ENCODE assay signal across 25 mouse cellular contexts in the genomic region with DNA sequence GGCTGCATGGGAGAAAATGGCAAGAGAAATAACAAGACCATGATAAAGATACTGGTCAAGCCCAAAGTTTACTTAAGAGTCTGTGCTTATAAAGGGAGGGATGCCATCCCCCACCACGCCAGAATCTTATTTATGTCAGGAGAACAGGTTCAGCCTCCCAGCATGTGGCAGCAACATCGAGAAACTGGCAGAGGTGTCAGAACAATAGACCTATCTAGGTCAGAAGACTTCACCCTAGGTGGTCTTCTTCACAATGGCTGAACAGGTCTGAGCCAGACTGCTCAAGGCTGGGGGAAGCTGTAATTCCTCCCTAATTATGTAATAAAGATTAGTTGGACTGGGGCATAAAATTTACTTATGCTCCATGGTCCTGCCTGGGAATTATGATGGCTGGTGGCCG.
DNase-seq lines count a peak whose midpoint lies in the region; ATAC-seq and TF ChIP-seq lines count a peak whose summit lies in the region.
"Had no signal": no experiment of that assay in that cellular context is flagged by ENCODE, and none has a peak within 500 bp of the region (broad histone marks: within the 10 kb centered on the region; RNA-seq: fewer than 3 reads in every experiment).

No protein-coding gene starts in this region.

- TF ChIP-seq POLR2A in ES-Bruce4 (IDR thresholded peaks at IDR 0.05; ENCODE audit: insufficient read depth, low read length): no peak

- H3K4me1 ChIP-seq in embryonic facial prominence, embryonic 14.5 days (ENCODE audit: control insufficient read depth, insufficient read depth, low read length): no peaks in the 10 kb centered on the region
- H3K4me1 ChIP-seq in embryonic facial prominence, embryonic 10.5 days: no peaks in the 10 kb centered on the region
- peaks cover 1% of the 10 kb centered on the region for H3K4me1 ChIP-seq in ES-Bruce4 (ENCODE audit: control insufficient read depth, insufficient read depth, low read length)
- no peaks in the 10 kb centered on the region for H3K4me1 ChIP-seq in liver, postnatal 0 days (ENCODE audit: insufficient read depth)
- H3K4me1 ChIP-seq: embryonic facial prominence, embryonic 15.5 days; heart, embryonic 10.5 days; heart, embryonic 13.5 days; hindbrain, embryonic 15.5 days had no signal

- no peak overlapping the region for H3K27ac ChIP-seq in embryonic facial prominence, embryonic 14.5 days (replicated peaks; ENCODE audit: low read depth, low read length)
- H3K27ac ChIP-seq in embryonic facial prominence, embryonic 10.5 days (replicated peaks): no peak overlapping the region
- H3K27ac ChIP-seq in ES-Bruce4 (ENCODE audit: insufficient read depth, low read length): peak overlapping the region; percentile 92
- H3K27ac ChIP-seq in liver, postnatal 0 days (ENCODE audit: low read depth): no peak overlapping the region
- H3K27ac ChIP-seq: embryonic facial prominence, embryonic 15.5 days; heart, adult 2 months; heart, embryonic 10.5 days; heart, embryonic 13.5 days; hindbrain, embryonic 15.5 days had no signal

- no peaks in the 10 kb centered on the region for H3K36me3 ChIP-seq in embryonic facial prominence, embryonic 14.5 days (ENCODE audit: control insufficient read depth, insufficient read depth, low read length)
- H3K36me3 ChIP-seq in embryonic facial prominence, embryonic 10.5 days (replicated peaks): no peaks in the 10 kb centered on the region
- no peaks in the 10 kb centered on the region for H3K36me3 ChIP-seq in ES-Bruce4 (ENCODE audit: control insufficient read depth, insufficient read depth, low read length, poor library complexity, severe bottlenecking)
- H3K36me3 ChIP-seq in liver, postnatal 0 days (replicated peaks; ENCODE audit: insufficient read depth, low read length): no peaks in the 10 kb centered on the region
- H3K36me3 ChIP-seq: embryonic facial prominence, embryonic 15.5 days; heart, embryonic 10.5 days; heart, embryonic 13.5 days; hindbrain, embryonic 15.5 days had no signal

- peak; percentile 2 for DNase-seq in embryonic facial prominence, embryonic 14.5 days (ENCODE audit: low spot score)
- no peak for DNase-seq in embryonic facial prominence, embryonic 10.5 days (ENCODE audit: low spot score)
- DNase-seq in R1 (ENCODE audit: low read depth, low spot score): peak; percentile 95
- peak; percentile 68 for DNase-seq in retina, postnatal 1 day
- DNase-seq in liver, postnatal 0 days: no peak
- DNase-seq in kidney, postnatal 4 days: no peak
- DNase-seq: adrenal gland, adult 8-10 months; adrenal gland, postnatal 25 days; cerebellum, adult 11-12 months; cerebellum, adult 8-10 months; cerebellum, postnatal 10 days; cerebellum, postnatal 36 days; embryo, embryonic 11 days; forebrain, postnatal 0 days; gastrocnemius, postnatal 10 days; gastrocnemius, postnatal 36 days; heart, adult 2 months; heart, postnatal 14 days; heart, postnatal 4 days had no signal

- TF ChIP-seq CTCF in ES-Bruce4 (IDR thresholded peaks at IDR 0.05; ENCODE audit: low read depth, low read length): no peak
- TF ChIP-seq CTCF in liver, postnatal 0 days (IDR thresholded peaks at IDR 0.05; ENCODE audit: low read depth): no peak

- peak; percentile 85 for TF ChIP-seq EP300 in ES-Bruce4 (IDR thresholded peaks at IDR 0.05; ENCODE audit: insufficient read depth, low read depth, low read length)
- TF ChIP-seq EP300 in liver, postnatal 0 days (IDR thresholded peaks at IDR 0.05; ENCODE audit: low read depth): no peak

- WGBS in embryonic facial prominence, embryonic 14.5 days: 31% methylated on average over 3 of the region's 3 CpGs
- 34% methylated on average over 3 of the region's 3 CpGs for WGBS in embryonic facial prominence, embryonic 10.5 days
- WGBS in liver, postnatal 0 days (ENCODE audit: insufficient replicate concordance): 48% methylated on average over 3 of the region's 3 CpGs

- no peak for ATAC-seq in embryonic facial prominence, embryonic 14.5 days (ENCODE audit: low read depth)
- no peak for ATAC-seq in liver, postnatal 0 days
- ATAC-seq: forebrain, embryonic 14.5 days; forebrain, postnatal 0 days had no signal

- no peak overlapping the region for H3K9ac ChIP-seq in embryonic facial prominence, embryonic 14.5 days (ENCODE audit: low read depth, low read length)
- H3K9ac ChIP-seq in ES-Bruce4 (ENCODE audit: low read depth, poor library complexity, severe bottlenecking): no peak overlapping the region
- no peak overlapping the region for H3K9ac ChIP-seq in liver, postnatal 0 days (replicated peaks)
- H3K9ac ChIP-seq: embryonic facial prominence, embryonic 15.5 days; forebrain, postnatal 0 days; heart, embryonic 13.5 days; hindbrain, embryonic 15.5 days had no signal

- no peaks in the 10 kb centered on the region for H3K27me3 ChIP-seq in embryonic facial prominence, embryonic 14.5 days (replicated peaks; ENCODE audit: control insufficient read depth, insufficient read depth, low read length)
- H3K27me3 ChIP-seq in embryonic facial prominence, embryonic 10.5 days (replicated peaks; ENCODE audit: low read depth, poor library complexity, severe bottlenecking): no peaks in the 10 kb centered on the region
- H3K27me3 ChIP-seq in ES-Bruce4 (ENCODE audit: control insufficient read depth, insufficient read depth, low read length, poor library complexity, severe bottlenecking): no peaks in the 10 kb centered on the region
- no peaks in the 10 kb centered on the region for H3K27me3 ChIP-seq in liver, postnatal 0 days (ENCODE audit: insufficient read depth, low read length)
- H3K27me3 ChIP-seq: embryonic facial prominence, embryonic 15.5 days; heart, embryonic 13.5 days; hindbrain, embryonic 15.5 days had no signal

- H3K4me2 ChIP-seq in embryonic facial prominence, embryonic 14.5 days (ENCODE audit: low read depth, low read length): no peak overlapping the region
- no peak overlapping the region for H3K4me2 ChIP-seq in liver, postnatal 0 days (ENCODE audit: low read depth, low read length)
- H3K4me2 ChIP-seq: embryonic facial prominence, embryonic 15.5 days; heart, embryonic 13.5 days; hindbrain, embryonic 15.5 days had no signal

- H3K9me3 ChIP-seq in embryonic facial prominence, embryonic 14.5 days (ENCODE audit: control insufficient read depth, low read length): no peaks in the 10 kb centered on the region
- H3K9me3 ChIP-seq in embryonic facial prominence, embryonic 10.5 days: no peaks in the 10 kb centered on the region
- H3K9me3 ChIP-seq in ES-Bruce4 (replicated peaks; ENCODE audit: control insufficient read depth, insufficient read depth, low read length, poor library complexity, severe bottlenecking): no peaks in the 10 kb centered on the region
- H3K9me3 ChIP-seq in liver, postnatal 0 days (ENCODE audit: low read length): no peaks in the 10 kb centered on the region
- H3K9me3 ChIP-seq: embryonic facial prominence, embryonic 15.5 days; heart, embryonic 10.5 days; heart, embryonic 13.5 days; hindbrain, embryonic 15.5 days had no signal

- H3K4me3 ChIP-seq in embryonic facial prominence, embryonic 14.5 days (ENCODE audit: low read depth, low read length): no peak overlapping the region
- H3K4me3 ChIP-seq in embryonic facial prominence, embryonic 10.5 days: no peak overlapping the region
- H3K4me3 ChIP-seq in ES-Bruce4 (ENCODE audit: low read depth, low read length): no peak overlapping the region
- H3K4me3 ChIP-seq in liver, postnatal 0 days (ENCODE audit: low read depth, low read length): no peak overlapping the region
- H3K4me3 ChIP-seq: embryonic facial prominence, embryonic 15.5 days; heart, adult 2 months; heart, embryonic 10.5 days; heart, embryonic 13.5 days; hindbrain, embryonic 15.5 days had no signal

Comparison
In these comparisons a context has a peak if more than half of its experiments do, and no peak if none do; other contexts are left out.
1. DNase-seq: peak in embryonic facial prominence, embryonic 14.5 days (single experiment), R1 (single experiment) and retina, postnatal 1 day (single experiment); none in embryonic facial prominence, embryonic 10.5 days (single experiment), liver, postnatal 0 days (single experiment) and kidney, postnatal 4 days (0 of 2).